Mouse (Mus musculus) telencephalon, adult 2 months (tissue): ENCODE data around the gene Cblc.

Source experiments
- DNase-seq: peaks from one replicate; pipeline ENCODE4 v3.0.0-alpha.2; 2011; ENCODE audit warnings: low read depth, low spot score

The Cblc gene

DNA sequence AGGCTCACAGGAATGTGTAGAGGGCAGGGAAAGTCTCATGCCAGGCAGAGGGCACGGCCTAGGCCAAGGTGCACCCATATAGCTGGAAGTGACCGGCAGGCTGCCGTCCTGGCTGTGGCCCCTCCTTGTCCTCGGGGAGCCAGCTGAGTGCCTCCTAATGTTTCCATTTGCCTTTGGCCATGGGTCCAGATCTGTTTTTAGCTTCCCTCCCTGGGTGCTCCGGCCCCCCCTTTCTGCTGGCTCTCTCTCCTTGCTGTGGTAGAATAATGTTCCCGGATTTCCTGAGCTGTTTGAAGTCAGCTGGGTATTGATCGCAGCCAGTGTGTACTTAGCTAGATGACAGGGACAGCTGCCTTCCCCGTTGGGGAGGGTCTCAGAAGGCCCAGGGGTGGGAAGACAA, 13.0 kb downstream of the Cblc start:
- DNase-seq, result no peak

- no peak for DNase-seq
These were observed 14.0 kb downstream of the Cblc start for GRCm38 (mm10) chr7:19782645-19783044.

GRCm38 (mm10) chr7:19781741-19782140, 14.9 kb downstream of the Cblc start:
- no peak for DNase-seq

GRCm38 (mm10) chr7:19779903-19780302, 16.7 kb downstream of the Cblc start:
- DNase-seq, result no peak

DNA sequence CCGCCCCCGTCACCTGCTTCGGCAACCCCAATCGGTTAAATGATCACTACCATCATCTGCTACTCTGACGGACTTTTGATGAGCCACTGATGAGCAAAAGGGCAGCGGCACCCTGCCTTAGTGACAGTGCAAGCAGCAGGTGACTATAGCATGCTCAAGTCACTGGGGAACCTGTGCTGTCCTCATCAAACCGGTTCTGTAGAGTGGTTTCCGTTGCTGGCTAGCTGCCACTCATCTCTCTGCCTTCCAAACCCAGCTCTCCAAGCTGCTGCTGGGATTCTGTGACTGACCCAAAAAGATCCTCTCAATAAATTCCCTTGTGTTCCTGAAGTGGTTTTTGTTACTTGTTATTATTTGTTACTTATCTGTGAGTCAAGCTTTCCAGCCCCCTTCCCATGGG, 18.0 kb downstream of the Cblc start:
- no peak for DNase-seq

DNA sequence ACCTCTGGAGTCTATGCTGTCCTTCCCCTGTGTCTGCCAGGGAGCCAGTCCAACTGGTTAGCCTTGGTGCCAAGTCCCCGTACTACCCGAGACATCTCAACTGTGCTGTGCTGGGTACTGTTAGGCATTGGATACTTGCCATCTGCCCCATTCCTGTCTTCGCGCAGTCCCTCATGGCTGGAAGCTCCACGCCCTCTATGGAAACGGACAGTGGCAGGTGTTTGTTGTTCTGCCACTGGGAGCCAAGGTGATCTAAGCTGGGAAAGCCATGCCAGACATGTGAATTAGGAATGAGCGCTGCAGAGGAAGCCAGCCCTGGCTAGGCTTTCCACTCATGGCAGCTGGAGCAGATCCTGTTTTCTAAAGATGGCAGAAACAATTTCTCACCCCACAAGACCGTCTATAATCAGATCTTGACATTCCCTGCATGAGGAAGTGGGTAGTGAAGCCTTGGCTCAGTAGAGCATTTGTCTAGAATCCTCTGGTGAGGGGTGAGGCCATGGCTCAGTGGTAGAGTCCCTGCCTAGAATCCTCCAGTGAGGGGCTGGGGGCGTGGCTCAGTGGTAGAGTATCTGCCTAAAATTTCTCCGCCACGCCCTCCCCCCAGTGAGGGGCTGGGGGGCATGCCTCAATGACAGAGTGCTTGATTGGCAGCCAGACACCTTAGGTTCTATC, 19.4 kb downstream of the Cblc start:
- no peak for DNase-seq

- no peak for DNase-seq
These were observed 24.9 kb downstream of the Cblc start for GRCm38 (mm10) chr7:19771682-19772081.

- no peak for DNase-seq
These were observed 25.6 kb downstream of the Cblc start, which contains the start of gene Bcam for GRCm38 (mm10) chr7:19770984-19771391. TSS of gene Bcam (minus strand) at chr7:19771016.

DNA sequence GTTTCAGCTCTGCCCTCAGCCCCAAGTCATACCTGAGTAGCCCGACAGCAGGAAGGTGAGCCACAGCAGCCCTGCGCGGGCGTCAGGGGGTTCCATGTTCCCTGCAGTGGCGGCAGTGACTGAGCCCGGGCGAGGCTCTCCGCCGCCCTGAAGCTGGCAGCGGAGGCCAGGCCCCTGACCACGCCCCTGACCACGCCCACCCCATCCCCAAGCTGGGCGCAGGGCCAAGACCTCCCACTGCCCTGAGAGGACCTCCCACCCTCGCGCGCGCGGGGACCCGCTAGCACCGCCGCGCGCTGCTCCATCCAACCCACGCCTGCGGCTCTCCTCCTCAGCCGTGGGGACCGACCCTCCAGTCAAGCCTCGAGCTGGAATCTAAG, 26.2 kb downstream of the Cblc start:
- DNase-seq, result no peak

DNA sequence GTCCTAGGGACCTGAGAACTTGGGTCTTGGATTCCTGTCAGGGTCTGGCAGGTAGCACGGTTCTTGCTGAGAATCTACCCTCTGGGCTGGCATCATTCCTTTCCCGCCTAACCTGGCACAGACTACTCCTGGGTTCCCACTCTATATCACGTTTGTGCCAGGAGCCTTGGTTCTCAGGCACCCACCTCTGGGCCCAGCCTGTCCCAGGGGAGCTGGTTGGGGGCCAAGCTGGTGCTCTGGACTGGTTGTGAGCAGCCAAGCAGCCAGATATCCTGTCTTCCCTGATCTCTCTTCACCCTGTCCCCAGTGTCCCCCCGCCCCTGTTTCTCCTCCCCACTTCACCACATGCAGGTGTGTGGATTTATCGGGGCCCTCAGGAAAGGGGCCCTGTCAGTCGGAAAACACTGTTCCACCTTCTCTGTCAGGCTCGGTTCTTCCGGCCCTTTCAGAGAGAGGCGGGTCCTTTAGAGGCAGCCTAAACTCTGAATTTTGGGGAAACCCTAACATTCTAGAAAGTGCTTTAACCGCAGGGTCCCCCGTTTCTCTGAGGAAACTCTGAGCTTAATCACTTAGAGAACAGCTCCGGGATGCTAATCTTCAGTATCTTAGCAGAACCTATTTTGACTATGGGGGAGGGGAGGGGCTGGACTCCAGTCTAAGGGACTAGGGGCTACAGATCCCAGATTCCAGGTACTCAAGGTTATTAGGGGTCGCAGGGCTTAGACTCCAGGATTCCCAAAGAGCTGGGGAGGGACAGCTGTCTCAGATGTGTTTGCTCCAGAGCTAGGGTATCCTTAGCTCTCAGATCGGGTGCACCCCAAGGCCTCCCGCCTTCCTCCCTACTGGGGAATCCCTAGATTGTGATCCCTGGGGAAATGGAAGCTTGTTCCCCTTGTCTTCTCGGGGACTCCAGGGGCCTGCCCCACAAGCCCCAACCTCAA, 26.9 kb downstream of the Cblc start:
- DNase-seq, result no peak

GRCm38 (mm10) chr7:19769001-19769400, 27.6 kb downstream of the Cblc start:
- no peak for DNase-seq

DNA sequence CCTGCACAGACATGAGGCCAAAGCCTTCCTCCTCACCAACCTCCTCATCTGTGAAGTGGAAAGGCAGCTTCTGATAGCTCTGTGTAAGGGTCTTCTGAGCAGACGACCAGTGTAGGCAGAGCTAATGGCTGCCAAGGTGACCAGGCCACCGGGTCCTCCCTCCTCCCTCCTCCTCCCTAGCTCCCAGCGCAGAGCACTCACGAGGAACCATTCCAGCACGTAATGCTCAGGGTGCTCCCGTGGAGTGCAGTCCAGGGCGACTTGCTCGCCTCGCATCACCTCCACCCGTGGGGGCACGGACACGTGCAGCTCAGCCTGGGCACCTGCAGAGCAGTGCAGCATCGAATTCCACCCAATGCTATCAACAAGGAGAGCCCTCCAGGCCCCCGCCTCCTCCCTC, 28.4 kb downstream of the Cblc start:
- no peak for DNase-seq

DNA sequence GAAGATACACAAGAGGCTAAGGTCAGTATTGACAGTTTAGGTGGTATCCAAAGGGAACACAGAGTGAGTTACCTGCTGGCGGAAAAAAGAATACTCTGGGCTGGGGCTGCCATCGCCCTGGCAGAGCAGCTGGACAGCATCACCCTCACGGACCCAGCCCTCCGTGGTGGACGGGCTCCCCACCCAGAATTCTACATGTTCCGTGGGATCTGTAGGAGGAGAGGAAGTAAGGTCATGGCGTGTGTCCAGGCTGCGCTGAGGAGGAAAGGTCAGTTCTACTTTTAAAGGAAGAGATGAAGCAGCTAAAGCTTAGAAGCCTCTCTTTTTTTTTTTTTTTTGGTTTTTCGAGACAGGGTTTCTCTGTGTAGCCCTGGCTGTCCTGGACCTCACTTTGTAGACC, 32.0 kb downstream of the Cblc start:
- no peak for DNase-seq

GRCm38 (mm10) chr7:19763829-19764477, 32.7 kb downstream of the Cblc start:
- no peak for DNase-seq

DNA sequence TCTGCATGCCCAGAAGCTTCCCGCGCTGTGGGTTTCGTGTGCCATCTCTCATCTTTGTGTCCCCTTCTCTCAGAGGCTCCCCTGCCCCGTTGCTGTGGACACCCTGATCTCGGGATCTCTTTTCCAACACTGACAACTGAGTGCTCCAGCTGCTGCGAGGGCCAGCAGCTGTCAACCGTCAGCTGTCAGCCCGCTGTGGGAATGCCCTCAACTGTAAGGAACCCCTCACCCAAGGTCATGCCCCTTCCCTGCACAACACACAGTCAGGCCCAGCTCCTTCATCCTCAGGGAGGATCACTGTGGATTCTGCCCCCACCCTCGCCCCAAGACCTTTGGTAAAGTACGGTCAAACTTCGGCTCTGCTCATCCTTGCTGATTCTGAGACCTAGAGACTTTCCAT, 34.3 kb downstream of the Cblc start:
- no peak for DNase-seq

DNA sequence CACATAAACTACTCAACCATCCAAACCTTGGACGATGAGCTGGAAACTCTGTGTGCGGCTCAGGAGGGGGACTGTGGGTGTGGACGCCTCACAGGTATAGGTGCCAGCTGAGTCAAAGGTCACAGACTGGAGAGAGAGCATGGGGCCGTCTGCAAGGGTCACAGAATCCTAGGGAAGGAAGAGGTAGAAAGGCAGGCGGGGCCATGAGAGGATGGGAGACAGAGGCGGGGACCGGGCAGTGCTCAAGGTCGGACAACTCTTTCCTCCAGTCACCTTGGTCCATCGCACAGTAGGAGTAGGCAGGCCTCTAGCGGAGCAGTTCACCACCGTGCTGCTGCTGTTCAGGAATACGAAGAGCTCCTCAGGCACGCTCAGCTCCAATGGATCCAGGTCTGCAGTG, 36.6 kb downstream of the Cblc start:
- no peak for DNase-seq

- no peak for DNase-seq
These were observed 38.0 kb downstream of the Cblc start for GRCm38 (mm10) chr7:19758623-19759022.

DNA sequence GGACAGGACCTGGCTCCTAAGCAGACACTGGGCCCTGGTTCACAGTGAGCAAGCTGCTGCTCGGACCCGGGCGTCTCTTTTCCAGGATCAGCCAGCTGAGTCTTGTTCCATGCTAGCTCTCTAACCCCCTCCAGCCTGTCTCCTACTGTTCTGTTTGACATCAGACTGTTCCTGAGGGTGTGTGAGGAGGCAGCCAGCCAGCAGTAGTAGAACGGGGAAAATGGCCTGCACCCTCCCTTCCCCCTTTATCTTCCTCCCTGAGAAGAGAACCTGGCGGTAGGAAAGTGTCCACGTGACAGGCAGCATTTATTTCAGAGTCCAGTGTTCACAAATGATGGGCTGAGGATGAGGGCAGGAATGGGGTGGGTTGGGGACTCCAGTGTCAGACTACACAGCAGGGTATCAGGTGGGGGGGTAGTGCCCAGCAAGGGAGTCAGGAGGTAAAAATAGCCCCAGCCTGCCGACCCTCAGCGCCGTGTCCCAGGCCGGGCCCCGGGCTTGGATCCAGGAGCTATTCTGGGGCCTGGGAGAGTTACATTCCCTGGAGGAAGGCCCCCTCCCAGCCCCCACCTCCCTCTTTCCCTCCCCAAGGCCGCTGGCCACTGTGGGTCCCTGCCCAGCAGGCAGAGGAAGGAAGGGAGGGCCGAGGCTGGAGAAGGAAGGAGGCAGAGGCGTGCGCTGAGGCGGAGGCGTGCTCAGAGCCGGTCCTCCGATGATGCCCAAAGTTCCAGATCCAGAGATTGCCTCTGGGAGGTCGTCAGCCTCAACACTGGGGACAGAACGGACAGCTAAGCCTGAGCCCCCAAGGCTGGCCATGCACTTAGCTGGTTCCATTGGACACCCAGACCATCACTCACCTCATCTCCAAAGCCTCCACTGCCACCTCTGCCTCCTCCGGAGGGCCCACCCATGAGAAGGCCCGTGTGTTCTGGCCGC, 40.5 kb downstream of the Cblc start:
- DNase-seq, result no peak

- no peak for DNase-seq
These were observed 41.6 kb downstream of the Cblc start for GRCm38 (mm10) chr7:19755008-19755407.

- no peak for DNase-seq
These were observed 42.5 kb downstream of the Cblc start for GRCm38 (mm10) chr7:19754065-19754464.

DNA sequence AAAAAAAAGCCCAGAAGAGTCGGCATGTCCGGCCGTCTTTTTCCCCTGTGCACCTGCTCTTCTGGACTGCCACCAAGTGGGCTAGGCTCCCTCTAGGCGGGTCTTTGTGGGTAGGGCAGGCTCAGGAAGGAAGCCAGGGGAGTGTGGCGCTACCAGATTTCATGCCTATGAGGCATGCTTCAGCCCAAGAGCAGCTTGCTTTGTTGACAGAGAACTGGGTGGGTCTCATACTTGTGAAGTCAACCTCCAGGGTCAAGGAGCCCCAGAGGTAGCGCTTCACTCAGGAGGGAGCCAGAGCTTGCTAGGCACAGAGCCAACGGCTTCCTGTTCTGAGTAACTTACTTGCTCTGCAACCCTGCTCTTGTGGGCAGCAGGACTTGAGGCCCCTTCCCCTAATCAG, 43.0 kb downstream of the Cblc start:
- DNase-seq, result no peak
